Mouse (Mus musculus) spleen, adult 2 months (tissue): ENCODE results near the gene Anln. TPM values are rescaled to one million over a fixed set of nuclear protein-coding genes. Genes with fewer than 3 reads are reported as not detected.

ENCODE experiments used
- DNase-seq, 2 experiments: peaks; one replicate each; pipeline versions ENCODE4 v3.0.0 to v3.0.0-alpha.2; 2012 to 2021; ENCODE audit warnings: low spot score in 2 of 2, low read depth in 1 of 2
- H3K27ac ChIP-seq: fragments of 200-500 bp; 2 replicates; pipeline ENCODE4 v1.5.1; 2012; ENCODE audit warnings: low read length, inconsistent platforms; ENCODE audit not compliant: insufficient read depth
- H3K27me3 ChIP-seq: fragments of 200-500 bp; 2 replicates; pipeline ENCODE4 v1.6.1; 2012; ENCODE audit warnings: mild to moderate bottlenecking, moderate library complexity, low read length, inconsistent platforms; ENCODE audit not compliant: control insufficient read depth, insufficient read depth
- H3K36me3 ChIP-seq: fragments of 200-500 bp; 2 replicates; pipeline ENCODE4 v1.6.1; 2012; ENCODE audit warnings: mild to moderate bottlenecking, low read length, inconsistent platforms; ENCODE audit not compliant: control insufficient read depth, insufficient read depth
- H3K4me1 ChIP-seq: fragments of 200-500 bp; 2 replicates; pipeline ENCODE4 v1.6.1; 2011; ENCODE audit warnings: inconsistent platforms; ENCODE audit not compliant: control insufficient read depth, insufficient read depth, insufficient read length
- H3K4me3 ChIP-seq: fragments of 200-500 bp; 2 replicates; pipeline ENCODE4 v1.5.1; 2011; ENCODE audit warnings: mild to moderate bottlenecking, inconsistent platforms; ENCODE audit not compliant: insufficient read depth, insufficient read length; ENCODE audit errors: extremely low read depth
- CTCF ChIP-seq: fragments of 200-500 bp; IDR thresholded peaks from 2 replicates; pipeline ENCODE4 v1.5.1; 2011; ENCODE audit warnings: mild to moderate bottlenecking, inconsistent platforms; ENCODE audit not compliant: insufficient read depth, insufficient read length, insufficient replicate concordance; ENCODE audit errors: extremely low read depth
- POLR2A ChIP-seq: fragments of 200-500 bp; IDR thresholded peaks from 2 replicates; pipeline ENCODE4 v1.6.1; 2011; ENCODE audit warnings: low read depth, low read length, inconsistent platforms
- WGBS: fragments of 180-500 bp; shearing (Covaris S2); methylation state at CpG from one replicate; pipeline ENCODE4 v1.1.7; 2018; 5-methylcytosine and 5-hydroxymethylcytosine counted together
- polyA plus RNA-seq: library from polyadenylated mRNA; depleted of rRNA; stranded (reverse); fragments of >200 nt; gene quantifications from 2 replicates; pipeline ENCODE4 v1.2.3, GENCODE M21; 2012

The Anln gene
- polyA plus RNA-seq, 1 experiment: 1.7 TPM

- TF ChIP-seq CTCF (no peak), POLR2A (no peak)
- H3K27ac ChIP-seq: no peak overlapping the region
- no peaks in the 10 kb centered on the region for H3K36me3 ChIP-seq
- WGBS: 67% methylated on average over 3 of the region's 3 CpGs
- no peak for DNase-seq
- no peak overlapping the region for H3K4me3 ChIP-seq
- no peaks in the 10 kb centered on the region for H3K4me1 ChIP-seq
- no peaks in the 10 kb centered on the region for H3K27me3 ChIP-seq
Observed at GRCm38 (mm10) chr9:22402976-22403375, 14.0 kb upstream of the Anln start.

- Histone ChIP-seq H3K36me3 (no peaks in the 10 kb centered on the region), H3K27me3 (no peaks in the 10 kb centered on the region), H3K4me1 (no peaks in the 10 kb centered on the region), H3K4me3 (no peak overlapping the region), H3K27ac (no peak overlapping the region)
- TF ChIP-seq POLR2A: no peak
- TF ChIP-seq CTCF: no peak
- no peak for DNase-seq
- 83% methylated on average over 6 of the region's 6 CpGs for WGBS
Observed at GRCm38 (mm10) chr9:22402001-22402400, 13.0 kb upstream of the Anln start.

GRCm38 (mm10) chr9:22399021-22399420, 10.0 kb upstream of the Anln start:
- no peaks in the 10 kb centered on the region for H3K27me3 ChIP-seq
- no peaks in the 10 kb centered on the region for H3K36me3 ChIP-seq
- 87% methylated on average over 4 of the region's 4 CpGs for WGBS
- no peak overlapping the region for H3K4me3 ChIP-seq
- no peak for DNase-seq
- TF ChIP-seq POLR2A: no peak
- TF ChIP-seq CTCF: no peak
- no peaks in the 10 kb centered on the region for H3K4me1 ChIP-seq
- no peak overlapping the region for H3K27ac ChIP-seq

- no peak for TF ChIP-seq POLR2A
- no peak for TF ChIP-seq CTCF
Observed at GRCm38 (mm10) chr9:22394725-22395124, 5.7 kb upstream of the Anln start.

GRCm38 (mm10) chr9:22390390-22390789, 1.4 kb upstream of the Anln start:
- no peak for TF ChIP-seq POLR2A
- H3K27ac ChIP-seq: no peak overlapping the region
- no peaks in the 10 kb centered on the region for H3K36me3 ChIP-seq
- H3K27me3 ChIP-seq: no peaks in the 10 kb centered on the region
- no peak overlapping the region for H3K4me3 ChIP-seq
- H3K4me1 ChIP-seq: no peaks in the 10 kb centered on the region; the same call in 1 of the 2 replicates
- WGBS: 86% methylated on average over 5 of the region's 5 CpGs
- DNase-seq: no peak

More at GRCm38 (mm10) chr9:22394725-22395124, 5.7 kb upstream of the Anln start:
- 57% methylated on average over 2 of the region's 2 CpGs for WGBS
- Histone ChIP-seq H3K27me3 (no peaks in the 10 kb centered on the region), H3K4me3 (no peak overlapping the region), H3K4me1 (no peaks in the 10 kb centered on the region), H3K27ac (no peak overlapping the region), H3K36me3 (no peaks in the 10 kb centered on the region)
- no peak for DNase-seq

GRCm38 (mm10) chr9:22389736-22390245, 803 bp upstream of the Anln start:
- Histone ChIP-seq H3K36me3 (no peaks in the 10 kb centered on the region), H3K4me3 (0 out of 2 replicates have a peak overlapping the region, but pooled peaks have one; percentile 90), H3K4me1 (no peaks in the 10 kb centered on the region; the same call in 1 of the 2 replicates), H3K27me3 (no peaks in the 10 kb centered on the region), H3K27ac (no peak overlapping the region)
- TF ChIP-seq CTCF (no peak), POLR2A (no peak)
- DNase-seq: no peak
- WGBS: 52% methylated on average over 6 of the region's 6 CpGs

- H3K27ac ChIP-seq: peak overlapping the region; percentile 16; the same call in 1 of the 2 replicates
- no peaks in the 10 kb centered on the region; the same call in 1 of the 2 replicates for H3K4me1 ChIP-seq
- DNase-seq: no peak
- H3K4me3 ChIP-seq: peak overlapping the region; percentile 67
- no peaks in the 10 kb centered on the region for H3K36me3 ChIP-seq
- H3K27me3 ChIP-seq: no peaks in the 10 kb centered on the region
- TF ChIP-seq CTCF: no peak
- no peak for TF ChIP-seq POLR2A
- under 1% methylated on average over 41 of the region's 41 CpGs for WGBS
Observed at GRCm38 (mm10) chr9:22388401-22388980, 497 bp downstream of the Anln start.
